Mouse (Mus musculus): ENCODE measurements at regions not wholly inside any gene's neighbourhood (a gene's known extent, or its start where the extent isn't known, plus 50 kb on each side); places are given as distances from the start of the nearest gene placed in this dataset.

DNA sequence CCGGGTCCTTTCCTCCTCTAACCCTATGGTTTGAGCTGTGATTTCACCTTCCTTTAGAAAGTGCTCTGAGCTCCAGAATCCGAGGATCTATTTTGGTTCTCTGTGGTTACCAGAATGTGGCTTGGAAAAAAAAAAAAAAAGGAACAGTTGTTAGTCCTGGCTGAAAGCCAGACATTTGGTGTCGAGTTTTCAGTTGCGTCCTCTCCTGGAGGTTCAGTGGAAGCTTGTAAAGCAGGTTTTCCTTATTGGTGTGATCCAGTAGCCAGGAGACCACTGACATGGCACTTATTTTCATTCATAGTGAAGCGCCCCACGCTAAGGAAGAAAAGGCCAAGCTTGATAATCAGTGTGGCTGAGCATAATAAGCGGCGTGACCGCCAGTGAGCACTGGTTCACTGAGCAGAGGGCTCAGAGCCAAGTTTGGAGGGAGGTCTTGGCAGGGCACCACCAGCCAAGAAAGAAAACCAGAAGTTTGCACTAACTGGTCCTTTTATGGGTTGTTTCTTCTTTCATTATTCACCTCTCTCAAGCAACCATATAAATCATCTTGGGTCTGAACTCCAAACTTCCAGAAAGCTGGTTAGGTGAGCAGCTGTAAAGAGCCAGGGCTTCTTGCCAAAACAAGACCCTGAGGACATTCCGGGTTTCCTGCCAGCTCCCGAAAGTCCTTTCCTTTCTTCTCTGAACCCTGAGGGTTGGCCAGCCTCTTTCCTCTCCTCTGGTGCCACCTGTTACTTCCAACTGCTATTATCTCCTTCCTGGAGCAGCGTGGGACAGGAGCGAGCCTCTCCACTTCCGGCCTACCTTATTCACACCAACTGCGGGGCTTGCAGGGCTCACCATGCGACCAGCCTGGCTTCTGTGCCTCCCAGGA lies 436.0 kb downstream of the Zfp704 start:
- peak; percentile 72 for ATAC-seq
- no peak overlapping the region; the same call in 1 of the 2 replicates for H3K4me2 ChIP-seq (ENCODE audit: low read depth, low read length)
- no peak overlapping the region for H3K9ac ChIP-seq (ENCODE audit: low read depth, low read length)
- no peak overlapping the region for H3K4me3 ChIP-seq (ENCODE audit: low read length)
- WGBS: 51% methylated on average over 16 of the region's 16 CpGs
- H3K27me3 ChIP-seq (replicated peaks; ENCODE audit: control insufficient read depth, insufficient read depth, low read length): no peaks in the 10 kb centered on the region
- H3K27ac ChIP-seq (ENCODE audit: low read length): 0 out of 2 replicates have a peak overlapping the region, but pooled peaks have one; percentile 3
- H3K4me1 ChIP-seq (ENCODE audit: control insufficient read depth, insufficient read depth, low read length): 0 out of 2 replicates have a peak, but pooled peaks cover 3% of the 10 kb centered on the region
- H3K9me3 ChIP-seq (ENCODE audit: control insufficient read depth, low read length): no peaks in the 10 kb centered on the region
- H3K36me3 ChIP-seq (ENCODE audit: control insufficient read depth, insufficient read depth, low read length): no peaks in the 10 kb centered on the region

- no peak overlapping the region for H3K27ac ChIP-seq (ENCODE audit: low read length)
- no peak for ATAC-seq
- H3K9ac ChIP-seq (ENCODE audit: low read depth, low read length): no peak overlapping the region
- H3K4me3 ChIP-seq (ENCODE audit: low read length): no peak overlapping the region
- no peaks in the 10 kb centered on the region for H3K9me3 ChIP-seq (ENCODE audit: control insufficient read depth, low read length)
- 25% methylated on average over 1 of the region's 1 CpGs for WGBS
- no peaks in the 10 kb centered on the region for H3K27me3 ChIP-seq (replicated peaks; ENCODE audit: control insufficient read depth, insufficient read depth, low read length)
- H3K36me3 ChIP-seq (ENCODE audit: control insufficient read depth, insufficient read depth, low read length): no peaks in the 10 kb centered on the region
- no peak overlapping the region for H3K4me2 ChIP-seq (ENCODE audit: low read depth, low read length)
- 0 out of 2 replicates have a peak, but pooled peaks cover 3% of the 10 kb centered on the region for H3K4me1 ChIP-seq (ENCODE audit: control insufficient read depth, insufficient read depth, low read length)
Measured at GRCm38 (mm10) chr3:9171970-9172369, 437.9 kb downstream of the Zfp704 start.

- no peaks in the 10 kb centered on the region for H3K36me3 ChIP-seq (ENCODE audit: control insufficient read depth, insufficient read depth, low read length)
- peak; percentile 33; the same call in 1 of the 2 replicates for ATAC-seq
- 0 out of 2 replicates have a peak, but pooled peaks cover 3% of the 10 kb centered on the region for H3K4me1 ChIP-seq (ENCODE audit: control insufficient read depth, insufficient read depth, low read length)
- H3K9me3 ChIP-seq (ENCODE audit: control insufficient read depth, low read length): no peaks in the 10 kb centered on the region
- H3K27me3 ChIP-seq (replicated peaks; ENCODE audit: control insufficient read depth, insufficient read depth, low read length): no peaks in the 10 kb centered on the region
- 65% methylated on average over 12 of the region's 12 CpGs for WGBS
- no peak overlapping the region for H3K4me3 ChIP-seq (ENCODE audit: low read length)
- H3K9ac ChIP-seq (ENCODE audit: low read depth, low read length): no peak overlapping the region
- H3K4me2 ChIP-seq (ENCODE audit: low read depth, low read length): no peak overlapping the region
- no peak overlapping the region for H3K27ac ChIP-seq (ENCODE audit: low read length)
Measured at GRCm38 (mm10) chr3:9168955-9169354, 440.9 kb downstream of the Zfp704 start.

DNA sequence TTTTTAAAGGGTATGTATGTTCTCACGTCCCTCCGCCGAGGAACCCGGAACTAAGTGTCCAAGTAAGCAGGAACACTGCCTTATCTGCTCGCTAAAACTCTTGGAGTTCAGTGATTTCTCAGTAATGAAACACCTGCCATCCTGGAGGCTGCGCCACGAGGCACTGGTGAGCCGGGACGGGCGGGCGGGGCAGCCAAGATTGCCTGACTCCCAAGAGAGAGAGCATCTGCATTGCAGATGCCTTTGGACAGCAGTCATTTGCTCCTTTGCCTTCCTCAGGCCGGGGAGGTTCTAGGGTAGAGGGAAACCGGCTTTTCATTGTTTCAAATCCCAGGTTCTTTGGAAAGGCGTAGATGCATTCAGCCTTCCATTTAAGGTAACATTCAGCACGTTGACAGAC lies 450.8 kb downstream of the Zfp704 start:
- ATAC-seq: peak; percentile 50; the same call in 1 of the 2 replicates
- Histone ChIP-seq H3K9ac (ENCODE audit: low read depth, low read length) (no peak overlapping the region), H3K27me3 (replicated peaks; ENCODE audit: control insufficient read depth, insufficient read depth, low read length) (no peaks in the 10 kb centered on the region), H3K9me3 (ENCODE audit: control insufficient read depth, low read length) (no peaks in the 10 kb centered on the region), H3K27ac (ENCODE audit: low read length) (no peak overlapping the region), H3K4me2 (ENCODE audit: low read depth, low read length) (no peak overlapping the region), H3K36me3 (ENCODE audit: control insufficient read depth, insufficient read depth, low read length) (no peaks in the 10 kb centered on the region), H3K4me1 (ENCODE audit: control insufficient read depth, insufficient read depth, low read length) (no peaks in the 10 kb centered on the region), H3K4me3 (ENCODE audit: low read length) (no peak overlapping the region)
- WGBS: 37% methylated on average over 15 of the region's 15 CpGs

DNA sequence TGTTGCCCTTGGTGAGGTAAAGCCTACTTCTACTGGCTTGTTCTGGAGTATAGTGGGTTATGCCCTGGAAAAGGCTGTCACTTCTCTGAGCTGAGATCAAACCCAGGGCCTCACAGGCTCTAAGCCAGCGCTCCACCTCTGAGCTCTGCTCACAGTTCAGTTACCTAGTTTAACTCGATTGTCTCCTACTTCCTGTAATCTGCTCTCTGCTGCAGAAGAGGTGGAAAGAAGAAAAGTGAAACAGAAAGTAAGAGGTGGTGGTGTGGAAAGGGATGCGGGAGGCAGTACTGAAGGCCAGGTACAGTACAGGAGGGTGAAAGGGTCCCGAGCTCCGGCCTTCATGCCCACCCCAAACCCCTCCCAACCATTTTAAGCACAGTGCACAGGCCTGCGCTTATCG lies 455.7 kb downstream of the Zfp704 start:
- no peak overlapping the region for H3K4me2 ChIP-seq (ENCODE audit: low read depth, low read length)
- WGBS: 72% methylated on average over 7 of the region's 7 CpGs

DNA sequence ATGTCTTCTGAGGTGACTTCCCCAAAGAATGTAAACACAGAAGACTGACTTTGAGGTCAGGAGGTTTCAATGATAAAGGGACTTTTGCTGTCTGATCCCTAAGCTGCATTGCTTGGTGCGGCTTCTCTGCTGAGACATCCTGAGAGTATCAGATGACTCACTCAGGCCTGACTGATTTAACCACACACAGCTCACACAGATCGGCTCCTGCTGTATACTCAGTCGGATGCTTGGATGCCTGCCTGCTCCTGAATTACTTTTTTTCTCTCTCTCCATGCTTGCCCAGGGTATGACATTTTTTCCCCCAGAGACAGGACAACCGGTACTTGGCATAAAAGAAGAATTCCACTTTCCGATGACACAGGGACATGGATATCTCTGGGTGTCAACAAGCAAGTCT lies 456.2 kb downstream of the Zfp704 start:
- Histone ChIP-seq H3K9ac (ENCODE audit: low read depth, low read length) (no peak overlapping the region), H3K27me3 (replicated peaks; ENCODE audit: control insufficient read depth, insufficient read depth, low read length) (no peaks in the 10 kb centered on the region), H3K4me1 (ENCODE audit: control insufficient read depth, insufficient read depth, low read length) (no peaks in the 10 kb centered on the region), H3K9me3 (ENCODE audit: control insufficient read depth, low read length) (no peaks in the 10 kb centered on the region), H3K36me3 (ENCODE audit: control insufficient read depth, insufficient read depth, low read length) (no peaks in the 10 kb centered on the region), H3K4me3 (ENCODE audit: low read length) (no peak overlapping the region), H3K27ac (ENCODE audit: low read length) (no peak overlapping the region), H3K4me2 (ENCODE audit: low read depth, low read length) (no peak overlapping the region)
- no peak for ATAC-seq
- 46% methylated on average over 5 of the region's 5 CpGs for WGBS

More for the DNA sequence above, 455.7 kb downstream of the Zfp704 start:
- no peak overlapping the region for H3K27ac ChIP-seq (ENCODE audit: low read length)
- H3K9me3 ChIP-seq (ENCODE audit: control insufficient read depth, low read length): no peaks in the 10 kb centered on the region
- peak; percentile 81 for ATAC-seq
- no peak overlapping the region for H3K9ac ChIP-seq (ENCODE audit: low read depth, low read length)
- H3K4me3 ChIP-seq (ENCODE audit: low read length): no peak overlapping the region
- H3K27me3 ChIP-seq (replicated peaks; ENCODE audit: control insufficient read depth, insufficient read depth, low read length): no peaks in the 10 kb centered on the region
- H3K36me3 ChIP-seq (ENCODE audit: control insufficient read depth, insufficient read depth, low read length): no peaks in the 10 kb centered on the region
- no peaks in the 10 kb centered on the region for H3K4me1 ChIP-seq (ENCODE audit: control insufficient read depth, insufficient read depth, low read length)

DNA sequence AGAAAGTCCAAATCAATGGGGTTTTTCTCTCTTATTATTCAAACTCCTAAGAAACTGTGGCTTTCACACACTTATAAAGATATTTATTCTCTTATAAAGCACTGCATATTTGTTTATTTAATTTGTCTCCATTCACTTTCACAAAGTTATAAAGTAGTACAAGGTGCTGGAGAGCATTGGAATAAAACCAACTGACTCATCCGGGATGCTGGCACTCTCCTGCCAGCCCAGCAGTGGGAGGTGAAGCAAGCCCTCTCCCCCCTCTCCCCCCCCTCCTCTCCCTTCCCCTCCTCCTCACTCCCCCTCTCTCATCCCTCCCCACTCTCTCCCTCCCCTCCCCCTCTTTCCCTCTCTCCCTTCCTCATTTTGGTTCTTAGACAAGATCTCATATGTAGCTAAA lies 457.6 kb downstream of the Zfp704 start:
- Histone ChIP-seq H3K4me3 (ENCODE audit: low read length) (no peak overlapping the region), H3K4me2 (ENCODE audit: low read depth, low read length) (no peak overlapping the region), H3K27me3 (replicated peaks; ENCODE audit: control insufficient read depth, insufficient read depth, low read length) (no peaks in the 10 kb centered on the region), H3K27ac (ENCODE audit: low read length) (no peak overlapping the region), H3K36me3 (ENCODE audit: control insufficient read depth, insufficient read depth, low read length) (no peaks in the 10 kb centered on the region), H3K4me1 (ENCODE audit: control insufficient read depth, insufficient read depth, low read length) (no peaks in the 10 kb centered on the region), H3K9me3 (ENCODE audit: control insufficient read depth, low read length) (no peaks in the 10 kb centered on the region), H3K9ac (ENCODE audit: low read depth, low read length) (no peak overlapping the region)
- WGBS: 58% methylated on average over 1 of the region's 1 CpGs
- ATAC-seq: no peak

- no peak overlapping the region for H3K4me3 ChIP-seq (ENCODE audit: low read length)
- no peak for ATAC-seq
- H3K4me2 ChIP-seq (ENCODE audit: low read depth, low read length): no peak overlapping the region
- H3K36me3 ChIP-seq (ENCODE audit: control insufficient read depth, insufficient read depth, low read length): no peaks in the 10 kb centered on the region
- no peaks in the 10 kb centered on the region for H3K4me1 ChIP-seq (ENCODE audit: control insufficient read depth, insufficient read depth, low read length)
- no peak overlapping the region for H3K9ac ChIP-seq (ENCODE audit: low read depth, low read length)
- no peak overlapping the region for H3K27ac ChIP-seq (ENCODE audit: low read length)
- no peaks in the 10 kb centered on the region for H3K27me3 ChIP-seq (replicated peaks; ENCODE audit: control insufficient read depth, insufficient read depth, low read length)
- 52% methylated on average over 2 of the region's 2 CpGs for WGBS
- H3K9me3 ChIP-seq (ENCODE audit: control insufficient read depth, low read length): no peaks in the 10 kb centered on the region
Measured at GRCm38 (mm10) chr3:9151590-9151989, 458.3 kb downstream of the Zfp704 start.

DNA sequence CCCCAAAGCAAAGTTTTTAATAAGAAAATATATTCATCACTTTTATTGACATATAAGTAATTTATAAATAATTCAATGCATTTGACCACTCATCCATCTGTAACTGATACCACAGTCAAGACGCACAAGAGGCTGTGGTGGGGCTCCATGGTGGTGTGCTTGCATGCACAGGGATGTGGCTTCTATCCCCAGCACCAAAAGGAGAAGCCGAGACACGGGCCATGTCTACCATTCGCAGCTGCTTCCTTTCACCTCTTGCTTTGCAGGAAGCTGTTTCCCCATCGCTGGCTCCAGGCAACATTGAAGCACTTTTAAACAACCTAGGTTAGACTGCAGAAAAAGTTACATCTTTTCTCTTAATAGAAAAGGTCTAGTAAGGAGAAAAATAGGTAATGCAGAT lies 461.3 kb downstream of the Zfp704 start:
- Histone ChIP-seq H3K4me1 (ENCODE audit: control insufficient read depth, insufficient read depth, low read length) (no peaks in the 10 kb centered on the region), H3K36me3 (ENCODE audit: control insufficient read depth, insufficient read depth, low read length) (no peaks in the 10 kb centered on the region), H3K4me2 (ENCODE audit: low read depth, low read length) (no peak overlapping the region), H3K9ac (ENCODE audit: low read depth, low read length) (no peak overlapping the region), H3K9me3 (ENCODE audit: control insufficient read depth, low read length) (no peaks in the 10 kb centered on the region), H3K27ac (ENCODE audit: low read length) (no peak overlapping the region), H3K27me3 (replicated peaks; ENCODE audit: control insufficient read depth, insufficient read depth, low read length) (no peaks in the 10 kb centered on the region), H3K4me3 (ENCODE audit: low read length) (no peak overlapping the region)
- WGBS: 76% methylated on average over 5 of the region's 5 CpGs
- ATAC-seq: no peak

Measured in intestine, embryonic 16.5 days (tissue).